12 mouse cellular contexts compared by ENCODE assay signal in the genomic region with DNA sequence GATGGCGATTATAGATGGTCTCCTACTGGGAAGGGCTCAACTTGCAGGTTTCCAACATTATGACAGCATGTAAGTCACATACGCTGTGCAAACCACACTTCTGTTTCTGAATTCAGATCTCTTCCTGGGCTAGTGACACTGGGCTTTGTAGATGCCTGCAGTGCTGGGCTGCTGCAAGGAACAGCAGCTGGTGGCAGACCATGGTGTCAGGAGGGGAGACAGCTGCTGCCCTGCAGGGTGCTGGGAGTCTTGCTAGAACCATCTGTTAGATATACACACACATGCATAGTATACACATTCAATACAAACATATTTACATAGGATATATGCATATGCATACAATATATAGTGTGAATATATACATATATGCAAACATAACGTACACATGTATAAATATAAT. TPM values are rescaled to one million over a fixed set of nuclear protein-coding genes. Genes with fewer than 3 reads are reported as not detected.
DNase-seq lines count a peak whose midpoint lies in the region; ATAC-seq and TF ChIP-seq lines count a peak whose summit lies in the region.
"Had no signal": no experiment of that assay in that cellular context is flagged by ENCODE, and none has a peak within 500 bp of the region (broad histone marks: within the 10 kb centered on the region; RNA-seq: fewer than 3 reads in every experiment).

No protein-coding gene starts in this region.

- no peak for TF ChIP-seq CTCF in midbrain, postnatal 0 days (IDR thresholded peaks at IDR 0.05)

- no peaks in the 10 kb centered on the region for H3K4me1 ChIP-seq in forebrain, embryonic 11.5 days (replicated peaks; ENCODE audit: control insufficient read depth, insufficient read depth, low read length)
- H3K4me1 ChIP-seq in forebrain, embryonic 12.5 days = peaks cover 9% of the 10 kb centered on the region; the same call in 1 of the 2 replicates
- H3K4me1 ChIP-seq in midbrain, postnatal 0 days (ENCODE audit: insufficient read depth, low read length) = peaks cover 6% of the 10 kb centered on the region; the same call in 1 of the 2 replicates
- H3K4me1 ChIP-seq in midbrain, embryonic 15.5 days = peaks cover 3% of the 10 kb centered on the region; the same call in 1 of the 2 replicates
- 0 out of 2 replicates have a peak, but pooled peaks cover 6% of the 10 kb centered on the region for H3K4me1 ChIP-seq in forebrain, embryonic 15.5 days
- H3K4me1 ChIP-seq: liver, embryonic 13.5 days had no signal

- 85% methylated on average over 3 of the region's 3 CpGs for WGBS in forebrain, embryonic 11.5 days
- WGBS in forebrain, embryonic 12.5 days = 73% methylated on average over 3 of the region's 3 CpGs
- WGBS in midbrain, postnatal 0 days = 66% methylated on average over 3 of the region's 3 CpGs
- WGBS in midbrain, embryonic 15.5 days = 77% methylated on average over 3 of the region's 3 CpGs
- 52% methylated on average over 3 of the region's 3 CpGs for WGBS in forebrain, embryonic 15.5 days

- no peaks in the 10 kb centered on the region for H3K9me3 ChIP-seq in forebrain, embryonic 11.5 days (ENCODE audit: control insufficient read depth, low read length)
- no peaks in the 10 kb centered on the region for H3K9me3 ChIP-seq in forebrain, embryonic 12.5 days
- no peaks in the 10 kb centered on the region for H3K9me3 ChIP-seq in midbrain, postnatal 0 days (ENCODE audit: low read length)
- no peaks in the 10 kb centered on the region for H3K9me3 ChIP-seq in midbrain, embryonic 15.5 days
- no peaks in the 10 kb centered on the region for H3K9me3 ChIP-seq in forebrain, embryonic 15.5 days
- H3K9me3 ChIP-seq: G1E; liver, embryonic 13.5 days had no signal

- H3K4me3 ChIP-seq in forebrain, embryonic 11.5 days (ENCODE audit: low read depth, low read length) = no peak overlapping the region
- H3K4me3 ChIP-seq in forebrain, embryonic 12.5 days (replicated peaks) = no peak overlapping the region
- H3K4me3 ChIP-seq in midbrain, postnatal 0 days (ENCODE audit: low read depth, low read length) = no peak overlapping the region
- H3K4me3 ChIP-seq in midbrain, embryonic 15.5 days = no peak overlapping the region
- H3K4me3 ChIP-seq in forebrain, embryonic 15.5 days = no peak overlapping the region
- H3K4me3 ChIP-seq: liver, embryonic 13.5 days had no signal

- H3K4me2 ChIP-seq in forebrain, embryonic 11.5 days (ENCODE audit: low read depth, low read length, severe bottlenecking) = no peak overlapping the region
- H3K4me2 ChIP-seq in forebrain, embryonic 12.5 days = no peak overlapping the region
- H3K4me2 ChIP-seq in midbrain, postnatal 0 days (ENCODE audit: low read depth, low read length, poor library complexity, severe bottlenecking) = no peak overlapping the region
- H3K4me2 ChIP-seq in midbrain, embryonic 15.5 days = no peak overlapping the region
- no peak overlapping the region for H3K4me2 ChIP-seq in forebrain, embryonic 15.5 days (replicated peaks)
- H3K4me2 ChIP-seq: liver, embryonic 13.5 days had no signal

- H3K9ac ChIP-seq in forebrain, embryonic 11.5 days (ENCODE audit: low read length) = no peak overlapping the region
- no peak overlapping the region for H3K9ac ChIP-seq in forebrain, embryonic 12.5 days
- no peak overlapping the region for H3K9ac ChIP-seq in midbrain, postnatal 0 days (replicated peaks; ENCODE audit: low read length, poor library complexity, severe bottlenecking)
- no peak overlapping the region for H3K9ac ChIP-seq in midbrain, embryonic 15.5 days
- no peak overlapping the region for H3K9ac ChIP-seq in forebrain, embryonic 15.5 days (replicated peaks)
- H3K9ac ChIP-seq: liver, embryonic 13.5 days had no signal

- no peak overlapping the region for H3K27ac ChIP-seq in forebrain, embryonic 11.5 days (ENCODE audit: low read depth, low read length)
- no peak overlapping the region for H3K27ac ChIP-seq in forebrain, embryonic 12.5 days
- H3K27ac ChIP-seq in midbrain, postnatal 0 days (ENCODE audit: low read depth, low read length) = no peak overlapping the region
- H3K27ac ChIP-seq in midbrain, embryonic 15.5 days = no peak overlapping the region
- no peak overlapping the region for H3K27ac ChIP-seq in forebrain, embryonic 15.5 days (replicated peaks)
- H3K27ac ChIP-seq: liver, embryonic 13.5 days had no signal

- no peaks in the 10 kb centered on the region for H3K27me3 ChIP-seq in forebrain, embryonic 11.5 days (ENCODE audit: control insufficient read depth, insufficient read depth, low read length)
- no peaks in the 10 kb centered on the region for H3K27me3 ChIP-seq in forebrain, embryonic 12.5 days
- no peaks in the 10 kb centered on the region for H3K27me3 ChIP-seq in midbrain, postnatal 0 days (ENCODE audit: insufficient read depth, low read length)
- H3K27me3 ChIP-seq in midbrain, embryonic 15.5 days (replicated peaks) = no peaks in the 10 kb centered on the region
- H3K27me3 ChIP-seq in forebrain, embryonic 15.5 days = no peaks in the 10 kb centered on the region
- H3K27me3 ChIP-seq: liver, embryonic 13.5 days had no signal

- DNase-seq in forebrain, embryonic 11.5 days (ENCODE audit: low spot score) = no peak
- peak; percentile 80 for DNase-seq in midbrain, postnatal 0 days (ENCODE audit: low spot score)
- DNase-seq in retina, embryonic 14.5 days (ENCODE audit: low spot score) = peak; percentile 48
- no peak for DNase-seq in urinary bladder, postnatal 36 days (ENCODE audit: low spot score in 2 of 2)
- DNase-seq: adrenal gland, postnatal 36 days; kidney, adult 9 months; liver, embryonic 13.5 days; lung, postnatal 4 days had no signal

- no peaks in the 10 kb centered on the region for H3K36me3 ChIP-seq in forebrain, embryonic 11.5 days (ENCODE audit: control insufficient read depth, insufficient read depth, low read length)
- H3K36me3 ChIP-seq in forebrain, embryonic 12.5 days (replicated peaks) = no peaks in the 10 kb centered on the region
- H3K36me3 ChIP-seq in midbrain, postnatal 0 days (ENCODE audit: insufficient read depth, low read length) = no peaks in the 10 kb centered on the region
- no peaks in the 10 kb centered on the region for H3K36me3 ChIP-seq in midbrain, embryonic 15.5 days (replicated peaks)
- no peaks in the 10 kb centered on the region for H3K36me3 ChIP-seq in forebrain, embryonic 15.5 days
- H3K36me3 ChIP-seq: G1E; liver, embryonic 13.5 days had no signal

- ATAC-seq in forebrain, embryonic 11.5 days (replicated peaks; ENCODE audit: low FRiP score) = 0 out of 2 replicates have a peak, but pooled peaks have one; percentile 21
- no peak for ATAC-seq in forebrain, embryonic 12.5 days (ENCODE audit: low FRiP score)
- ATAC-seq in midbrain, postnatal 0 days (ENCODE audit: low FRiP score) = no peak
- ATAC-seq in midbrain, embryonic 15.5 days (replicated peaks) = no peak
- ATAC-seq in forebrain, embryonic 15.5 days (replicated peaks) = peak; percentile 46

RNA-seq across cellular contexts. Expression of a gene that starts 46.0 kb away (rescaled TPM):
- polyA plus RNA-seq in forebrain, embryonic 11.5 days (2014; fragmentation: Nextera tagmentation; extraction: Ambion mirVana) = 155 and 170 TPM in 2 replicates
- polyA plus RNA-seq in forebrain, embryonic 12.5 days (2016; fragmentation: Nextera tagmentation; extraction: Ambion mirVana) = 106 and 137 TPM in 2 replicates
- 111 and 124 TPM in 2 replicates for total RNA-seq in midbrain, postnatal 0 days (2014; rRNA removed)
- 74.7 and 76.0 TPM in 2 replicates for polyA plus RNA-seq in midbrain, postnatal 0 days (2015; fragmentation: Nextera tagmentation; extraction: Ambion mirVana)
- 128 and 138 TPM in 2 replicates for polyA plus RNA-seq in midbrain, embryonic 15.5 days (2015; fragmentation: Nextera tagmentation; extraction: Ambion mirVana)
- polyA plus RNA-seq in forebrain, embryonic 15.5 days (2015; fragmentation: Nextera tagmentation; extraction: Ambion mirVana) = 90.5 and 110 TPM in 2 replicates
- total RNA-seq: G1E had no signal
- polyA plus RNA-seq: G1E had no signal

Comparison
In these comparisons a context has a peak if more than half of its experiments do, and no peak if none do; other contexts are left out.
1. ATAC-seq: peak in forebrain, embryonic 11.5 days (single experiment) and forebrain, embryonic 15.5 days (single experiment); none in forebrain, embryonic 12.5 days (single experiment), midbrain, postnatal 0 days (single experiment) and midbrain, embryonic 15.5 days (single experiment).
2. DNase-seq: peak in midbrain, postnatal 0 days (single experiment) and retina, embryonic 14.5 days (single experiment); none in forebrain, embryonic 11.5 days (single experiment) and urinary bladder, postnatal 36 days (0 of 2).